Mouse (Mus musculus) stomach, embryonic 15.5 days (tissue): ENCODE measurements around the gene Tenm2. TPM values are rescaled to one million over a fixed set of nuclear protein-coding genes. Genes with fewer than 3 reads are reported as not detected.

Source experiments
- ATAC-seq: fragments of 200-750 bp; cut with Nextera tagmentation; 2 replicates; pipeline ENCODE4 v1.8.0; 2017; ENCODE audit warnings: low read depth, moderate number of reproducible peaks, moderate TSS enrichment; ENCODE audit not compliant: insufficient read depth, low FRiP score
- H3K27ac ChIP-seq: fragments of 300-500 bp; sonication (generic); 2 replicates; pipeline ENCODE4 v1.5.1; 2015; ENCODE audit warnings: mild to moderate bottlenecking, inconsistent platforms
- H3K27me3 ChIP-seq: fragments of 300-500 bp; sonication (generic); replicated peaks from 2 replicates; pipeline ENCODE4 v1.6.1; 2015; ENCODE audit warnings: inconsistent platforms
- H3K36me3 ChIP-seq: fragments of 300-500 bp; sonication (generic); 2 replicates; pipeline ENCODE4 v1.6.1; 2015; ENCODE audit warnings: inconsistent platforms
- H3K4me1 ChIP-seq: fragments of 300-500 bp; sonication (generic); 2 replicates; pipeline ENCODE4 v1.6.1; 2015; ENCODE audit warnings: inconsistent platforms
- H3K4me2 ChIP-seq: fragments of 300-500 bp; sonication (generic); 2 replicates; pipeline ENCODE4 v1.6.1; 2015; ENCODE audit warnings: mild to moderate bottlenecking, inconsistent platforms
- H3K4me3 ChIP-seq: fragments of 300-500 bp; sonication (generic); replicated peaks from 2 replicates; pipeline ENCODE4 v1.5.1; 2015; ENCODE audit warnings: inconsistent platforms
- H3K9ac ChIP-seq: fragments of 300-500 bp; sonication (generic); 2 replicates; pipeline ENCODE4 v1.6.1; 2015; ENCODE audit warnings: inconsistent platforms
- H3K9me3 ChIP-seq: fragments of 300-500 bp; sonication (generic); 2 replicates; pipeline ENCODE4 v1.6.1; 2016; ENCODE audit warnings: inconsistent platforms
- WGBS: fragments of 180-500 bp; shearing (Covaris S2); methylation state at CpG from one replicate; pipeline ENCODE4 v1.1.7; 2015; 5-methylcytosine and 5-hydroxymethylcytosine counted together
- polyA plus RNA-seq: library from polyadenylated mRNA; unstranded; fragments of >200 nt; fragmentation: Nextera tagmentation; extraction: Ambion mirVana; gene quantifications from 2 replicates; pipeline ENCODE4 v1.2.1, GENCODE M21; 2015

The Tenm2 gene
- polyA plus RNA-seq, 1 experiment from 2014 or later: 1.6 TPM

- Histone ChIP-seq H3K9ac (no peak overlapping the region), H3K4me1 (no peaks in the 10 kb centered on the region), H3K4me3 (no peak overlapping the region), H3K9me3 (no peaks in the 10 kb centered on the region), H3K36me3 (no peaks in the 10 kb centered on the region), H3K27me3 (no peaks in the 10 kb centered on the region), H3K27ac (no peak overlapping the region), H3K4me2 (no peak overlapping the region)
- 91% methylated on average over 10 of the region's 10 CpGs for WGBS
- ATAC-seq: no peak
Measured at GRCm38 (mm10) chr11:37075349-37075748, 160.4 kb downstream of the Tenm2 start.

- ATAC-seq: no peak
- no peak overlapping the region for H3K4me2 ChIP-seq
- H3K27ac ChIP-seq: no peak overlapping the region
- H3K36me3 ChIP-seq: no peaks in the 10 kb centered on the region
- no peaks in the 10 kb centered on the region for H3K27me3 ChIP-seq
- H3K4me1 ChIP-seq: no peaks in the 10 kb centered on the region
- WGBS: 83% methylated on average over 3 of the region's 3 CpGs
- H3K9ac ChIP-seq: no peak overlapping the region
- no peak overlapping the region for H3K4me3 ChIP-seq
- no peaks in the 10 kb centered on the region for H3K9me3 ChIP-seq
Measured at GRCm38 (mm10) chr11:37065459-37065858, 170.3 kb downstream of the Tenm2 start.

GRCm38 (mm10) chr11:37046671-37047070, 189.1 kb downstream of the Tenm2 start:
- Histone ChIP-seq H3K27ac (no peak overlapping the region), H3K9ac (no peak overlapping the region), H3K27me3 (no peaks in the 10 kb centered on the region), H3K4me2 (no peak overlapping the region), H3K36me3 (no peaks in the 10 kb centered on the region), H3K4me3 (no peak overlapping the region), H3K9me3 (no peaks in the 10 kb centered on the region), H3K4me1 (no peaks in the 10 kb centered on the region)
- WGBS: 57% methylated on average over 5 of the region's 5 CpGs
- no peak for ATAC-seq

GRCm38 (mm10) chr11:37041259-37041658, 194.5 kb downstream of the Tenm2 start:
- no peaks in the 10 kb centered on the region for H3K27me3 ChIP-seq
- H3K27ac ChIP-seq: no peak overlapping the region
- no peak overlapping the region for H3K4me3 ChIP-seq
- WGBS: 68% methylated on average over 4 of the region's 4 CpGs
- H3K36me3 ChIP-seq: no peaks in the 10 kb centered on the region
- H3K4me2 ChIP-seq: no peak overlapping the region
- ATAC-seq: no peak
- H3K9me3 ChIP-seq: no peaks in the 10 kb centered on the region
- H3K4me1 ChIP-seq: no peaks in the 10 kb centered on the region
- H3K9ac ChIP-seq: no peak overlapping the region

- Histone ChIP-seq H3K27ac (no peak overlapping the region), H3K9me3 (no peaks in the 10 kb centered on the region), H3K4me3 (no peak overlapping the region), H3K4me1 (no peaks in the 10 kb centered on the region), H3K9ac (no peak overlapping the region), H3K36me3 (no peaks in the 10 kb centered on the region), H3K4me2 (no peak overlapping the region), H3K27me3 (no peaks in the 10 kb centered on the region)
- whole genome bisulfite sequencing: 79% methylated on average over 3 of the region's 3 CpGs
- no peak for ATAC-seq
Measured at GRCm38 (mm10) chr11:37039283-37039682, 196.5 kb downstream of the Tenm2 start.

- no peak for ATAC-seq
- no peak overlapping the region for H3K9ac ChIP-seq
Measured at GRCm38 (mm10) chr11:37031305-37032055, 204.3 kb downstream of the Tenm2 start.

GRCm38 (mm10) chr11:37011900-37012299, 223.9 kb downstream of the Tenm2 start:
- no peak for ATAC-seq
- H3K9me3 ChIP-seq: no peaks in the 10 kb centered on the region
- no peak overlapping the region for H3K9ac ChIP-seq
- no peaks in the 10 kb centered on the region for H3K4me1 ChIP-seq
- WGBS: 38% methylated on average over 1 of the region's 1 CpGs
- H3K27ac ChIP-seq: no peak overlapping the region
- H3K27me3 ChIP-seq: no peaks in the 10 kb centered on the region
- H3K4me3 ChIP-seq: no peak overlapping the region
- no peaks in the 10 kb centered on the region for H3K36me3 ChIP-seq
- H3K4me2 ChIP-seq: no peak overlapping the region

More at GRCm38 (mm10) chr11:37031305-37032055, 204.3 kb downstream of the Tenm2 start:
- Histone ChIP-seq H3K27ac (no peak overlapping the region), H3K36me3 (no peaks in the 10 kb centered on the region), H3K4me2 (no peak overlapping the region), H3K27me3 (no peaks in the 10 kb centered on the region), H3K4me1 (no peaks in the 10 kb centered on the region), H3K4me3 (no peak overlapping the region), H3K9me3 (no peaks in the 10 kb centered on the region)
- WGBS: 54% methylated on average over 7 of the region's 7 CpGs

- no peak overlapping the region for H3K9ac ChIP-seq
- H3K36me3 ChIP-seq: no peaks in the 10 kb centered on the region
- H3K27me3 ChIP-seq: no peaks in the 10 kb centered on the region
- H3K4me2 ChIP-seq: no peak overlapping the region
- no peak for ATAC-seq
- H3K4me3 ChIP-seq: no peak overlapping the region
- H3K27ac ChIP-seq: no peak overlapping the region
- H3K4me1 ChIP-seq: no peaks in the 10 kb centered on the region
- H3K9me3 ChIP-seq: no peaks in the 10 kb centered on the region
- 71% methylated on average over 1 of the region's 1 CpGs for whole genome bisulfite sequencing
Measured at GRCm38 (mm10) chr11:37009243-37009642, 226.5 kb downstream of the Tenm2 start.

- Histone ChIP-seq H3K4me1 (no peaks in the 10 kb centered on the region), H3K9ac (no peak overlapping the region), H3K4me3 (no peak overlapping the region), H3K4me2 (no peak overlapping the region), H3K36me3 (no peaks in the 10 kb centered on the region), H3K27me3 (no peaks in the 10 kb centered on the region), H3K27ac (no peak overlapping the region), H3K9me3 (no peaks in the 10 kb centered on the region)
- 40% methylated on average over 3 of the region's 3 CpGs for WGBS
- ATAC-seq: no peak
Measured at GRCm38 (mm10) chr11:36997668-36998067, 238.1 kb downstream of the Tenm2 start.

GRCm38 (mm10) chr11:36990895-36991294, 244.9 kb downstream of the Tenm2 start:
- WGBS: 69% methylated on average over 3 of the region's 3 CpGs

GRCm38 (mm10) chr11:36988776-36989565, 246.8 kb downstream of the Tenm2 start:
- ATAC-seq: no peak; the same call in 1 of the 2 replicates
- WGBS: 46% methylated on average over 5 of the region's 5 CpGs
- H3K27me3 ChIP-seq: no peaks in the 10 kb centered on the region

More at GRCm38 (mm10) chr11:36990895-36991294, 244.9 kb downstream of the Tenm2 start:
- Histone ChIP-seq H3K9me3 (no peaks in the 10 kb centered on the region), H3K4me3 (no peak overlapping the region), H3K27ac (no peak overlapping the region), H3K27me3 (no peaks in the 10 kb centered on the region), H3K9ac (no peak overlapping the region), H3K4me1 (no peaks in the 10 kb centered on the region), H3K4me2 (no peak overlapping the region), H3K36me3 (no peaks in the 10 kb centered on the region)
- no peak for ATAC-seq

GRCm38 (mm10) chr11:36974142-36974541, 261.6 kb downstream of the Tenm2 start:
- Histone ChIP-seq H3K4me3 (no peak overlapping the region), H3K9ac (no peak overlapping the region), H3K36me3 (no peaks in the 10 kb centered on the region), H3K4me2 (no peak overlapping the region), H3K27me3 (no peaks in the 10 kb centered on the region), H3K27ac (no peak overlapping the region), H3K4me1 (no peaks in the 10 kb centered on the region), H3K9me3 (no peaks in the 10 kb centered on the region)
- ATAC-seq: no peak
- WGBS: 73% methylated on average over 2 of the region's 2 CpGs

More at GRCm38 (mm10) chr11:36988776-36989565, 246.8 kb downstream of the Tenm2 start:
- H3K27ac ChIP-seq: no peak overlapping the region
- H3K4me3 ChIP-seq: no peak overlapping the region
- H3K4me2 ChIP-seq: no peak overlapping the region
- no peak overlapping the region for H3K9ac ChIP-seq
- no peaks in the 10 kb centered on the region for H3K9me3 ChIP-seq
- H3K4me1 ChIP-seq: no peaks in the 10 kb centered on the region
- H3K36me3 ChIP-seq: no peaks in the 10 kb centered on the region
